Mouse (Mus musculus): ENCODE results near the gene 1700013F07Rik. TPM values are rescaled to one million over a fixed set of nuclear protein-coding genes. Genes with fewer than 3 reads are reported as not detected.

1700013F07Rik gene
- total RNA-seq (2012; rRNA removed), result 2.5 TPM in 1 of 2 replicates, not detected in the other
- total RNA-seq (2014; rRNA removed), result 0.38 TPM in 1 of 2 replicates, not detected in the other
- polyA plus RNA-seq (2012; ENCODE audit: insufficient read length, low read depth), result 0.94 TPM in 1 of 2 replicates, not detected in the other

GRCm38 (mm10) chr3:108533951-108534350 lies at the start of gene 1700013F07Rik:
TSS of gene 1700013F07Rik (plus strand) at chr3:108534150.
- Histone ChIP-seq H3K4me2 (ENCODE audit: insufficient read depth, low read depth, poor library complexity, severe bottlenecking) (no peak within 1 kb of the TSS), H3K9ac (ENCODE audit: insufficient read depth, low read depth) (no peak within 1 kb of the TSS), H3K79me2 (replicated peaks; ENCODE audit: control insufficient read depth, extremely low read depth, insufficient read depth, poor library complexity, severe bottlenecking) (no peaks in the 10 kb centered on the region), H3K27ac (ENCODE audit: insufficient read depth, low read depth) (no peak within 1 kb of the TSS), H3K4me1 (ENCODE audit: control insufficient read depth in 1 of 2, insufficient read depth in 2 of 2) (peaks cover 0 to 15% of the 10 kb centered on the region in 2 experiments; a peak in 2 of 4 replicates), H3K4me3 (replicated peaks in 1 of 3; ENCODE audit: low read depth in 2 of 3, low read length in 2 of 3, poor library complexity in 1 of 3) (no peak within 1 kb of the TSS), H3K27me3 (replicated peaks) (peaks cover 57% of the 10 kb centered on the region), H3K9me3 (replicated peaks; ENCODE audit: low read length) (peaks cover 1% of the 10 kb centered on the region), H3K36me3 (replicated peaks in 1 of 2; ENCODE audit: control insufficient read depth in 1 of 2, insufficient read depth in 1 of 2, low read length in 1 of 2) (no peaks in the 10 kb centered on the region)
- TF ChIP-seq IRF4 (IDR thresholded peaks at IDR 0.05; ENCODE audit: low read depth, low read length) (no peak), CHD2 (IDR thresholded peaks at IDR 0.05; ENCODE audit: low read length) (no peak), USF1 (IDR thresholded peaks at IDR 0.05; ENCODE audit: low read depth, low read length) (no peak), MAZ (IDR thresholded peaks at IDR 0.05; ENCODE audit: low read depth, low read length) (no peak), BHLHE40 (IDR thresholded peaks at IDR 0.05; ENCODE audit: low read depth, low read length) (no peak)
- dilution Hi-C loops (cut with MboI; ENCODE audit: extremely low pct_ligation_motif_present, extremely low pct_unique_long_range_greater_than_20kb, low sequenced_read_pairs), result no loop called here
- DNase-seq (ENCODE audit: extremely low read depth), result no peak
- in situ Hi-C loops (cut with MboI; ENCODE audit: low pct_ligation_motif_present, low pct_unique_long_range_greater_than_20kb, low sequenced_read_pairs), result no loop called here

DNA sequence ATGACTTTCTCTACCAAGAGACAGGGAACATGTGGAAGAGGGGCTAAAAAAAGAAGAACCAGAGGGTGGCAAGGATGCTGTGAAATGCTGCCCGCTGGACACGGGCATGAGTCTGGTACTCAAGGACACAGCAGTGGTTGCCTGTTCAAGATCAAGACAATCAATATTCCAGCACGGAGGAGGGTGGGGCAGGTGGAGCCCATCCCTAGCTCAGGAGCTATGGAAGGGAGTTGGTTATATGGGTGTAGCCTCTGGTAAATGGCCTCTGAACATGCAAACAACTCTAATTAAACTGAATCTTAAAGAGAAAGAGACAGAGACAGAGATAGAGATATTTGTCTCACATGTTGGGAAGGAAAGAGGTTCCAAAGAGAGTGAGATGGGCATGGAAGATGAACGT lies 49.2 kb upstream of the 1700013F07Rik start:
- no peak overlapping the region for H3K4me3 ChIP-seq (replicated peaks in 1 of 3; ENCODE audit: low read depth in 2 of 3, low read length in 2 of 3, poor library complexity in 1 of 3)
- H3K9ac ChIP-seq (ENCODE audit: insufficient read depth, low read depth), result no peak overlapping the region
- no peak for TF ChIP-seq E2F4 (IDR thresholded peaks at IDR 0.05; ENCODE audit: insufficient replicate concordance, low read depth, low read length)
- no peak for TF ChIP-seq UBTF (IDR thresholded peaks at IDR 0.05; ENCODE audit: low read depth, low read length)
- TF ChIP-seq ZC3H11A (IDR thresholded peaks at IDR 0.05; ENCODE audit: low read depth, low read length), result no peak
- no peak for TF ChIP-seq USF1 (IDR thresholded peaks at IDR 0.05; ENCODE audit: low read depth, low read length)
- no peak for TF ChIP-seq TCF12 (IDR thresholded peaks at IDR 0.05; ENCODE audit: low read depth, low read length)
- no peak for TF ChIP-seq MYC (IDR thresholded peaks at IDR 0.05; ENCODE audit: low read depth, low read length)
- no peak for TF ChIP-seq NRF1 (IDR thresholded peaks at IDR 0.05; ENCODE audit: low read depth, low read length)
- TF ChIP-seq MXI1 (IDR thresholded peaks at IDR 0.05; ENCODE audit: low read depth, low read length), result no peak
- TF ChIP-seq MEF2A (IDR thresholded peaks at IDR 0.05; ENCODE audit: borderline replicate concordance, low read depth, low read length), result no peak
- TF ChIP-seq JUN (IDR thresholded peaks at IDR 0.05; ENCODE audit: insufficient read depth, low read depth, low read length), result no peak
- TF ChIP-seq RCOR1 (conservative IDR thresholded peaks at IDR 0.05; ENCODE audit: low read depth, low read length), result no peak
- no peaks in the 10 kb centered on the region for H3K4me1 ChIP-seq (ENCODE audit: control insufficient read depth in 1 of 2, insufficient read depth in 2 of 2)
- DNase-seq (ENCODE audit: extremely low read depth), result no peak
- no peaks in the 10 kb centered on the region for H3K36me3 ChIP-seq (replicated peaks in 1 of 2; ENCODE audit: control insufficient read depth in 1 of 2, insufficient read depth in 1 of 2, low read length in 1 of 2)
- H3K79me2 ChIP-seq (replicated peaks; ENCODE audit: control insufficient read depth, extremely low read depth, insufficient read depth, poor library complexity, severe bottlenecking), result no peaks in the 10 kb centered on the region
- dilution Hi-C loops (cut with MboI; ENCODE audit: extremely low pct_ligation_motif_present, extremely low pct_unique_long_range_greater_than_20kb, low sequenced_read_pairs) (no loop called here), in situ Hi-C loops (cut with MboI; ENCODE audit: low pct_ligation_motif_present, low pct_unique_long_range_greater_than_20kb, low sequenced_read_pairs) (no loop called here)
- peaks cover 14% of the 10 kb centered on the region for H3K9me3 ChIP-seq (replicated peaks; ENCODE audit: low read length)
- peaks cover 10% of the 10 kb centered on the region for H3K27me3 ChIP-seq (replicated peaks)
- H3K27ac ChIP-seq (ENCODE audit: insufficient read depth, low read depth), result no peak overlapping the region
- H3K4me2 ChIP-seq (ENCODE audit: insufficient read depth, low read depth, poor library complexity, severe bottlenecking), result no peak overlapping the region

All from CH12.LX (cell line).